Mouse (Mus musculus): ENCODE measurements around the gene Rnft2.

DNA sequence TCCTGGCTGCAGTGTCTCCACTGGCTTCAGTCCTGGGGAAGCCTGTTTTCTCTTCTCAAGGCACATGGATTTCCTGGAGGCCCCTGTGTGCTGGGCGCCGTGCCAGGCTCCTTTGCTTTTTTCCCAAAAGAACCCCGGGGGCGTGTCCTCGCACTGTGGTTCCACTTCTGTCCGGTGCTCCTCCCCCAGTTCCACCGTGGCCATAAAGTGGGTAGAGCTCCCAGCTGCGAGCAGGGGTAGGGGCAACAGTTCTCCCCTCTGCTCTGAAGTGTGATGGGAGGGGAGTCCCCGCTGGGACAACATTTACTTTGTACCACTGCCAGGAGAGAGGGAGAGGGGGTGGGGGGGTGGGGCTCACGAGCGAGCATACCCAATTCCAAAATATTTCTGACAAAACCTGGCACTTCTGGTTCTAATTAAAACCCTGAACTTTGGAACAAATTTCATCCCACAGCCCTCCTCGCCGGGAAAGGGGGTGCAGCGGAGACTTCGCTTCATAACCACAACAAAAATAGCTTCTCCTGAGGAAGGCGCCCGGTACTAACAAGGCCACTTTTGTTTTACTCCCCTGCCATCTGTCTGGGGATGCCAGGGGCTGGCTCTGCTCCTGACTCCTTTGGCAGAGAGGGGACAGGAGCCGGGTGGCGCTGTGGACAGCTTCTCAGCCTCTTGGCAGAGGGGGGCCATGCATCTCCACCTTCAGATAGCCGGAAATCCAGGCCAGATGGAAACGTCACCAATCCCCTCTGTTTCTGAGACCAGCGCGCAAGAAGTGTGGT, 49.4 kb upstream of the Rnft2 start:
- TF ChIP-seq POLR2A (IDR thresholded peaks at IDR 0.05; ENCODE audit: borderline replicate concordance, low read depth, low read length) (no peak), CTCF (IDR thresholded peaks at IDR 0.05; ENCODE audit: low read depth, low read length) (no peak)
